Mouse (Mus musculus) hindbrain, embryonic 15.5 days (tissue): ENCODE measurements at regions not wholly inside any gene's neighbourhood (a gene's known extent, or its start where the extent isn't known, plus 50 kb on each side); places are given as distances from the start of the nearest gene placed in this dataset.

Source experiments
- ATAC-seq: fragments of 200-750 bp; cut with Nextera tagmentation; 2 replicates; pipeline ENCODE4 v1.8.0; 2017; ENCODE audit warnings: low read depth, moderate number of reproducible peaks, moderate TSS enrichment; ENCODE audit not compliant: low FRiP score
- H3K27ac ChIP-seq: fragments of 300-500 bp; sonication (generic); replicated peaks from 2 replicates; pipeline ENCODE4 v1.5.1; 2015; ENCODE audit warnings: mild to moderate bottlenecking, inconsistent platforms
- H3K27me3 ChIP-seq: fragments of 300-500 bp; sonication (generic); 2 replicates; pipeline ENCODE4 v1.6.1; 2015; ENCODE audit warnings: control low read depth, inconsistent platforms
- H3K36me3 ChIP-seq: fragments of 300-500 bp; sonication (generic); 2 replicates; pipeline ENCODE4 v1.6.1; 2015; ENCODE audit warnings: control low read depth, inconsistent platforms
- H3K4me1 ChIP-seq: fragments of 300-500 bp; sonication (generic); replicated peaks from 2 replicates; pipeline ENCODE4 v1.6.1; 2015; ENCODE audit warnings: control low read depth, inconsistent platforms
- H3K4me2 ChIP-seq: fragments of 300-500 bp; sonication (generic); 2 replicates; pipeline ENCODE4 v1.6.1; 2015; ENCODE audit warnings: moderate library complexity, mild to moderate bottlenecking, inconsistent platforms
- H3K4me3 ChIP-seq: fragments of 300-500 bp; sonication (generic); 2 replicates; pipeline ENCODE4 v1.5.1; 2015; ENCODE audit warnings: mild to moderate bottlenecking, inconsistent platforms
- H3K9ac ChIP-seq: fragments of 300-500 bp; sonication (generic); 2 replicates; pipeline ENCODE4 v1.6.1; 2015; ENCODE audit warnings: inconsistent platforms
- H3K9me3 ChIP-seq: fragments of 300-500 bp; sonication (generic); 2 replicates; pipeline ENCODE4 v1.6.1; 2016; ENCODE audit warnings: control low read depth, inconsistent platforms
- WGBS: fragments of 180-500 bp; shearing (Covaris S2); methylation state at CpG from one replicate; pipeline ENCODE4 v1.1.7; 2015; 5-methylcytosine and 5-hydroxymethylcytosine counted together

DNA sequence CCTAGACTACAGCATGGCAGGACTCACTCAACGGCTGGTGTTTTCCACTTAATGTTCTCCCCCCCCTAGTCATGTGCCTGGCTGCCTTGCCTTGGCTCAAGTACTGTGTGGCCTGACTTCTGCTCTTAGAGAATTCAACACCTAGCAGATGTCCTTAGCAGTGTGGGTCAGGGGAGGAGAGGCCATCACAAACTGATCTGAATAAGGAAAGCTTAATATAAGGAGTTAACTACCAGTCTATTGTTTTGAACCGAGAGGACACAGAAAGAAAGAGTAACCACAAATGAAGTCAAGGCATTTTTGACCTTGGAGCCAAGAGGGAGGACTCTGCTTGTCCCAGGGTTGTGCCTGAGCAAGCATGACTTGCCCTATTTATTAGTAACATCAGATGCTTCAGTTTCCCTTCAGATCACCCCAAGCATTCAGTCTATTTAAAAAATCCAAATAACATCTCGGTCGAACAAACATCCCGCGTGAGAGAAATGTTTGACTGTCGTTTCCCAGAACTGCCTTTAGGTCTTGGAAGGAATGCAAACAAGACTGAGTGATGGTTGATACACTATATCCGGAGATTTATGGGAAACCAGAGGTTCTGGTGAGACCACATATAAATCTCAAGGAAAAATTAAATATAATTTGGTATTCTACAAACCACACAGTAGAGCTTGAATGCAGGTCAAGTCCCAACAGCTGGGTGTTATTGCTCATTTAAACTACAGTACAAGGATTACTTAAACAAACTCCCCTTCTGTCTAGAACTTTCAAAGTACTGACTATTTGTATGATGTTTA lies 58.0 kb upstream of the Map4k3 start:
- H3K27me3 ChIP-seq: no peaks in the 10 kb centered on the region
- no peak overlapping the region for H3K27ac ChIP-seq
- no peak overlapping the region for H3K9ac ChIP-seq
- WGBS: 82% methylated on average over 8 of the region's 8 CpGs
- no peaks in the 10 kb centered on the region for H3K4me1 ChIP-seq
- H3K36me3 ChIP-seq: no peaks in the 10 kb centered on the region
- no peak for ATAC-seq
- no peak overlapping the region for H3K4me2 ChIP-seq
- H3K4me3 ChIP-seq: no peak overlapping the region
- H3K9me3 ChIP-seq: no peaks in the 10 kb centered on the region

DNA sequence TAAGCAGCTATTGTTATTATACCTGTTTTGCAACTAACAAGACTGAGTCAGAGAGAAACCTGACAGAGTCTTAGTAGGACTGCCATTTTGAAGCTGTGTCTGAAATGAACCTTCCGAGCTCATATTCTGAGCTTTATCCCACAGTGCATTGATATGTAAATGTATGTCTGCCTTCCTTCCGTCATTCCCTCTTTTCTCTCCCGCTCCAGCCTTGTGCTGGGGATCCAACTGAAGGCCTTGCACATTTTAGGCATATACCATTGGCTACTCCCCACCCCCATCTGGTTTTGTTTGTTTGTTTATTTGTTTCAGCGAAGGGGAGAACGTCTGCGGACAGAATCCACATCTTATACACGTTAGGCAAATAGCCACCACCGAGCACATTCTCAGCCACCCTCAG lies 57.2 kb upstream of the Map4k3 start:
- ATAC-seq: no peak
- H3K9ac ChIP-seq: no peak overlapping the region
- WGBS: 62% methylated on average over 8 of the region's 8 CpGs

DNA sequence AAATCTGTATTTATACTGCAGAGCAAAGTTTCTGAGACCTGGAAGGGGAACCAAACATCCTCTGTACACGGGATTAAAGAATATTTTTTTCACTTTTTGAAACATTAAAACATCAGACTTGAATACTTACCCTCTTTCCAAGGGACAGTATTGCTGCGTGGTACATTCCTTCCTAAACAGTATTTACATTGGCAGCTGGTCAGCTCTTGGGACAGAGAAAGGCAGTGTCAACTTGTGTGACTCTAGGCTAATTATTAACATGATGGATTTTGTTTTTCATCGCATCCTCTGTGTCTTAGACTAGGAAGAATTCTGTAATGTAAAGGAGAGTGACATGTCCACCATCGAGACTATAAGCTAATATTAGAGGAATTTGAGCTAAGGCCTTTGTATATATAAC lies 56.8 kb upstream of the Map4k3 start:
- Histone ChIP-seq H3K36me3 (no peaks in the 10 kb centered on the region), H3K27me3 (no peaks in the 10 kb centered on the region), H3K4me2 (no peak overlapping the region), H3K4me3 (no peak overlapping the region), H3K4me1 (no peaks in the 10 kb centered on the region), H3K9me3 (no peaks in the 10 kb centered on the region), H3K27ac (no peak overlapping the region), H3K9ac (no peak overlapping the region)
- WGBS: 62% methylated on average over 4 of the region's 4 CpGs
- ATAC-seq: no peak

More for the DNA sequence above, 57.2 kb upstream of the Map4k3 start:
- Histone ChIP-seq H3K27ac (no peak overlapping the region), H3K27me3 (no peaks in the 10 kb centered on the region), H3K9me3 (no peaks in the 10 kb centered on the region), H3K4me2 (no peak overlapping the region), H3K36me3 (no peaks in the 10 kb centered on the region), H3K4me3 (no peak overlapping the region), H3K4me1 (no peaks in the 10 kb centered on the region)

DNA sequence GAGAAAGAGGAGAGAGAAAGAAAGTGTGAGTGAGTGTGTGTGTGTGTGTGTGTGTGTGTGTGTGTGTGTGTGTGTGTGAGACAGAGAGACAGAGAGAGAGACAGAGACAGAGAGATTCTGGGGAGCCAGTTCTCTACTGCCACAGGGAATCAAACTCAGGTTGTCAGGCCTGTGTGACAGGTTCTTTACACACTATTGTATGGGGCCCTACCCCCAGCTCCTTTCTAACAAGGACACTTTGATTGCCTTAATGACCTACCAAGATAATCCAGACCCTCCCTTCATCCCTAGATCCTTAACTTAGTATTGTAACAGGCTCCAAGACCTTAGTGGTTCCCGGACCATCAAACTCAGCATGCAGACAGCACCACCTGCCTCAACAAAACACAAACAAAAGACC lies 53.9 kb upstream of the Map4k3 start:
- Histone ChIP-seq H3K9ac (no peak overlapping the region), H3K27ac (no peak overlapping the region), H3K4me3 (no peak overlapping the region), H3K36me3 (no peaks in the 10 kb centered on the region), H3K27me3 (no peaks in the 10 kb centered on the region), H3K4me1 (no peaks in the 10 kb centered on the region), H3K4me2 (no peak overlapping the region), H3K9me3 (no peaks in the 10 kb centered on the region)
- no peak for ATAC-seq
- WGBS: 21% methylated on average over 1 of the region's 1 CpGs

DNA sequence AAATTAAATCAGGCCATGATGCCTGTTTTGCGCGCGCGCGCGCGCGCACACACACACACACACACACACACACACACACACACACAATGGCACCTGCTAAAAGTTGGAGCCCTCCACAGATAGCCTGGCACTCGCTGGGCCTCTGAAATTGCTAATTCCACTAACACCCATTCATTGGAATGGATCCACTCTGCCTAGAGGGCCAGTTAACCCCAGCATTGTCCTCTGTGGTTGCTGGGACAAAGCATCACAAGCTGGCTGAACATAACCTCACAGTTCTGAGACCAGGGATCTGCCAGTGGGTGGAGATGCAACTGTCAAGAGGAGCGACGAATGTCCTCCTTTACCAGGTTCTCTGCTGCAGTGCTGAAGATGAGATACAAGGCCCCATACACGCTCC lies 53.3 kb upstream of the Map4k3 start:
- Histone ChIP-seq H3K4me3 (no peak overlapping the region), H3K9ac (no peak overlapping the region), H3K4me1 (no peaks in the 10 kb centered on the region), H3K27ac (no peak overlapping the region), H3K36me3 (no peaks in the 10 kb centered on the region), H3K9me3 (no peaks in the 10 kb centered on the region), H3K4me2 (no peak overlapping the region), H3K27me3 (no peaks in the 10 kb centered on the region)
- ATAC-seq: no peak
- WGBS: 89% methylated on average over 12 of the region's 12 CpGs

DNA sequence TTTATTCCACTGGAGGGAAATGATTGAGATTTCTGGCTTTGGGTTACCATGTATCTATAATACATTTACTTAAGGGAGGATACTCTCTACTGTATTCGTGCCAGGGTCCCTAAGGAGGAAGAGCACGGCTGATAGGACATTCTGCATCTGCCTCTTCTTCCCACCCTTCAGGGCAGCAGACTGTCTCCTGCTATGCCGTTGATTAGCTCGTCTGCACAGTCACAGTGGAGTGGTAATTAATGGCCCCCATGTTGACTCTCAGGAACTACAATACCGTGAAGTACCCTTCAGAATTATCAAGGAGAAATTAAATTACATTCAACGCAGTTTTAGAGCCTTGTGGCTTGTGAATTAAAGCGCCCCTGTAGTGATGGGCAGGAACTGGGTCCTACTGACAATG lies 52.0 kb upstream of the Map4k3 start:
- peak overlapping the region; percentile 12; the same call in 1 of the 2 replicates for H3K27ac ChIP-seq
- no peaks in the 10 kb centered on the region for H3K9me3 ChIP-seq
- no peak overlapping the region for H3K4me3 ChIP-seq
- H3K4me1 ChIP-seq: no peaks in the 10 kb centered on the region
- no peak overlapping the region for H3K9ac ChIP-seq
- no peak for ATAC-seq
- H3K4me2 ChIP-seq: no peak overlapping the region
- H3K27me3 ChIP-seq: no peaks in the 10 kb centered on the region
- H3K36me3 ChIP-seq: no peaks in the 10 kb centered on the region
- 26% methylated on average over 7 of the region's 7 CpGs for WGBS

DNA sequence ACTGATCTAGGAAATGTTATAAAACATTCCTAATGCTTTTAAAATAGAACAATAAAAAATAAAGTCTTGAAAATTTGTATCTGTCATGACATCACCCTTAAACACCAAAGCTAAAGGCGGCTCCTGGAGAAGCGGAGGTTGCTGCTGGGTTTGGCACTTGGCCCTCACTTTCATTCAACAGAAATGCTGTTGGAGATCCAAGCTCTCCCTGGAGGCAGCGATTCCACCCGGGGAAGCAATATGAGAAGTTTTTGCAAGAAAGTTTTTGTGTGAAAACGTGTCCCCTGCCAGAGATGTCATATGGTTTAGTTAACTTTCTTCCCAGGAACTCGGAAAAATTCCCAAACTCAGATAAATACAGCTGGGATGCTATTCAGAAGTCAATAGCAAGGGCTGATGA lies 51.5 kb upstream of the Map4k3 start:
- no peak overlapping the region for H3K4me3 ChIP-seq
- no peak overlapping the region for H3K9ac ChIP-seq
- H3K27ac ChIP-seq: no peak overlapping the region
- no peak for ATAC-seq
- H3K36me3 ChIP-seq: no peaks in the 10 kb centered on the region
- no peak overlapping the region for H3K4me2 ChIP-seq
- H3K9me3 ChIP-seq: no peaks in the 10 kb centered on the region
- 64% methylated on average over 6 of the region's 6 CpGs for WGBS
- H3K27me3 ChIP-seq: no peaks in the 10 kb centered on the region
- H3K4me1 ChIP-seq: no peaks in the 10 kb centered on the region
